Mouse (Mus musculus): ENCODE results near the gene C2cd4c. TPM values are rescaled to one million over a fixed set of nuclear protein-coding genes. Genes with fewer than 3 reads are reported as not detected.

Gene C2cd4c
- polyA plus RNA-seq, 1 experiment from 2014 or later: 0.70 TPM

DNA sequence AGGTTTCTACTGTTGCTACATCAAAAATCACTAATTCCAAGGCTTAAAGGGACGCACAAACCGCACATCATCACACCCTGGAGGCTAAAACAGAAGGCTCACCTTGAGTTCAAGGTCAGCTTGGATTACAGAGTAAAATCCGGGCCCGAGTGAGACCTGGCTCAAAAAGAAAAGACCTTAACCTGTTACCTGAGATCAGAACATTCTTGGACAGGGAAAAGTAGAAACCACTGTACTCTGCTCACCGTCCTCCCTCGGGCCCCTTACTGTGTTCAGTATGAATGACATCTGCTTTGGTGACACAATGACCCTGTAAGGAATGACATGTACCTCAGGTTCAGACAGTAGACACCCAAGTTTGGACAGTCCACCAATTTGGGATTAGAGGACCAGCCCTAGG, 39.0 kb downstream of the C2cd4c start:
- H3K9ac ChIP-seq (ENCODE audit: low read depth, low read length): no peak overlapping the region
- no peaks in the 10 kb centered on the region for H3K9me3 ChIP-seq (ENCODE audit: control insufficient read depth, low read length)
- H3K27me3 ChIP-seq (replicated peaks; ENCODE audit: control insufficient read depth, insufficient read depth, low read length): no peaks in the 10 kb centered on the region
- no peak overlapping the region for H3K4me2 ChIP-seq (ENCODE audit: low read length)
- ATAC-seq: no peak
- H3K4me3 ChIP-seq (ENCODE audit: low read length): no peak overlapping the region
- WGBS: 91% methylated on average over 6 of the region's 6 CpGs
- no peaks in the 10 kb centered on the region for H3K4me1 ChIP-seq (ENCODE audit: control insufficient read depth, insufficient read depth, low read depth, low read length)
- no peak overlapping the region for H3K27ac ChIP-seq (ENCODE audit: low read depth, low read length)
- H3K36me3 ChIP-seq (ENCODE audit: control insufficient read depth, insufficient read depth, low read length): no peaks in the 10 kb centered on the region

DNA sequence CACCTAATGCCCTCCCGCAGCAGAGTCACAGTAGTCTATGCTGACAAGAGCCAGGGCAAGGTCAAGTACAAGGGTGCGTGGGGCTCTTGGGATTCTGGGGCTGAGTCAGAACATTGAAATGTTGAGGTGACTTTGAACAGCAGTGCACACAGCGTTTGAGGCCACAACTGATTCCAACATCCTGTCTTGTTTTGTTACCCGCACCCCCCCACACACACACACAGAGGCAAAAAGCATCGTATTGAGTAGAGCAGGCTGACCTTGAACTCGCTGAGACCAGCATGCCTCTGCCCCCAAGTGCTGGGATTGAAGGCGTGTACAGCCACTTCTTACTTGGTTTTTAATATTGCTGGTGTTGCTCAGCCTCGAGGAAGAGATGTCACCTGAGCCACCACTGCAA, 39.5 kb downstream of the C2cd4c start:
- ATAC-seq: no peak
- 87% methylated on average over 8 of the region's 8 CpGs for WGBS

DNA sequence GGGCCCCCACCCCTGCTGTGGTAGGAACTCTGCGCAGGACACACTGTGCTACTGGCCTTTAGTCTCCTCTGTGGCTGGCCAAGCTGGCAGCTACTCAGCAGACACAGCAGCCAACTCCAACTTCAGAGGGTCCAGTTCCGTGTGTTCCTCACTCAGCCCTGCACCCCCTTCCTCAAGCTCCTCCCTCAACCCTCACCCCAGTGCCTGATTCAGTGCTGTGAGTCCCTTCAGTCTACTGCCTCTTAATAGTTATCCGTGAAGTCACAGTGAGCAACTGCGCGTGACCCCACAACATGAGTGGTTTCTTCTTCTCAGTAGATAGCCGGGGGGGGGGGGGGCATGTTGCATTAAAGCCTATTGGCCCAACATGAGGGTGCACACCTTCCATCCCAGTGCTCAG, 40.2 kb downstream of the C2cd4c start:
- Histone ChIP-seq H3K9me3 (ENCODE audit: control insufficient read depth, low read length) (no peaks in the 10 kb centered on the region), H3K9ac (ENCODE audit: low read depth, low read length) (no peak overlapping the region), H3K4me1 (ENCODE audit: control insufficient read depth, insufficient read depth, low read depth, low read length) (no peaks in the 10 kb centered on the region), H3K27ac (ENCODE audit: low read depth, low read length) (no peak overlapping the region), H3K4me3 (ENCODE audit: low read length) (no peak overlapping the region), H3K27me3 (replicated peaks; ENCODE audit: control insufficient read depth, insufficient read depth, low read length) (no peaks in the 10 kb centered on the region), H3K4me2 (ENCODE audit: low read length) (no peak overlapping the region), H3K36me3 (ENCODE audit: control insufficient read depth, insufficient read depth, low read length) (no peaks in the 10 kb centered on the region)
- WGBS: 85% methylated on average over 6 of the region's 6 CpGs
- ATAC-seq: no peak

More for the DNA sequence above, 39.5 kb downstream of the C2cd4c start:
- Histone ChIP-seq H3K27me3 (replicated peaks; ENCODE audit: control insufficient read depth, insufficient read depth, low read length) (no peaks in the 10 kb centered on the region), H3K27ac (ENCODE audit: low read depth, low read length) (no peak overlapping the region), H3K9ac (ENCODE audit: low read depth, low read length) (no peak overlapping the region), H3K36me3 (ENCODE audit: control insufficient read depth, insufficient read depth, low read length) (no peaks in the 10 kb centered on the region), H3K4me3 (ENCODE audit: low read length) (no peak overlapping the region), H3K9me3 (ENCODE audit: control insufficient read depth, low read length) (no peaks in the 10 kb centered on the region), H3K4me1 (ENCODE audit: control insufficient read depth, insufficient read depth, low read depth, low read length) (no peaks in the 10 kb centered on the region), H3K4me2 (ENCODE audit: low read length) (no peak overlapping the region)

DNA sequence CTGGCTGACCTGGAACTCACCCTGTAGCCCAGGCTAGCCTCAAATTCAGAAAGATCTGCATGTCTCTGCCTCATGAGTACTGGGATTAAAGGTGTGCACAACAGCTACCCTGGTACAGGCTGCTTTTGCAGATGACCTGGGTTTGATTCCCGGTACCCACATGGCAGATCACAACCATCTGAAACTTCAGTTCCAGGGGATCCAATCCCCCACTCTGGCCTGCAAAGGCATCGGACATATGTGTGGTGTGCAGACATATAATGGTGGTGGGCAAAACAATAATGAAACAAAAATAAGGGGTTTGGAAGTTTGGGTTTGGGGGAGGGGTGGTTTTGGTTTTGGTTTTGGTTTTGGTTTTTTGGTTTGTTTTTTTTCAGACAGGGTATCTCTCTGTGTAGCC, 42.5 kb downstream of the C2cd4c start:
- no peaks in the 10 kb centered on the region for H3K36me3 ChIP-seq (ENCODE audit: control insufficient read depth, insufficient read depth, low read length)
- ATAC-seq: no peak
- H3K27ac ChIP-seq (ENCODE audit: low read depth, low read length): no peak overlapping the region
- H3K9me3 ChIP-seq (ENCODE audit: control insufficient read depth, low read length): no peaks in the 10 kb centered on the region; the same call in 1 of the 2 replicates
- WGBS: 96% methylated on average over 2 of the region's 2 CpGs
- no peak overlapping the region for H3K9ac ChIP-seq (ENCODE audit: low read depth, low read length)
- H3K4me1 ChIP-seq (ENCODE audit: control insufficient read depth, insufficient read depth, low read depth, low read length): no peaks in the 10 kb centered on the region
- H3K4me2 ChIP-seq (ENCODE audit: low read length): no peak overlapping the region
- H3K27me3 ChIP-seq (replicated peaks; ENCODE audit: control insufficient read depth, insufficient read depth, low read length): no peaks in the 10 kb centered on the region
- H3K4me3 ChIP-seq (ENCODE audit: low read length): no peak overlapping the region

DNA sequence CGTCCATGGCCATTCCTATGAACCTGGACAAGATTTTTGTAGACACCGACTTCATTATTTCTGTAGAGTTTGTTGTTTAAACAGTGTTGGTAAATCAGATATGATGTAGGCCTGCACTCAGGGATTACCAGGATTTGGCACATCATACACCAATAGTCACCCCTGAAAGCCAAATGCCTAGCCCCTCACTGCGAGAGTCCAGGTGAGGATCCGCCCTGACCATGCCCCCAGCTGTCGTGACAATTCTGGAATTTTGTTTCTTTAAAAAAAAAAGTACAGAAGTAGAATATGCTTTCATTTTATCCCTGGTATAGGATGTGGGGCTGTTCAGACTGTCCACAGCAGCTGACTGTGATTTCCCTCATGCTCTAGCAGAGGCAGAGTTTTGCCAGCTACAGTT, 43.9 kb downstream of the C2cd4c start:
- H3K9me3 ChIP-seq (ENCODE audit: control insufficient read depth, low read length): no peaks in the 10 kb centered on the region; the same call in 1 of the 2 replicates
- no peak overlapping the region for H3K27ac ChIP-seq (ENCODE audit: low read depth, low read length)
- WGBS: 87% methylated on average over 5 of the region's 5 CpGs
- ATAC-seq: no peak
- H3K4me2 ChIP-seq (ENCODE audit: low read length): no peak overlapping the region
- H3K27me3 ChIP-seq (replicated peaks; ENCODE audit: control insufficient read depth, insufficient read depth, low read length): no peaks in the 10 kb centered on the region
- no peaks in the 10 kb centered on the region for H3K36me3 ChIP-seq (ENCODE audit: control insufficient read depth, insufficient read depth, low read length)
- no peak overlapping the region for H3K9ac ChIP-seq (ENCODE audit: low read depth, low read length)
- no peaks in the 10 kb centered on the region for H3K4me1 ChIP-seq (ENCODE audit: control insufficient read depth, insufficient read depth, low read depth, low read length)
- no peak overlapping the region for H3K4me3 ChIP-seq (ENCODE audit: low read length)

DNA sequence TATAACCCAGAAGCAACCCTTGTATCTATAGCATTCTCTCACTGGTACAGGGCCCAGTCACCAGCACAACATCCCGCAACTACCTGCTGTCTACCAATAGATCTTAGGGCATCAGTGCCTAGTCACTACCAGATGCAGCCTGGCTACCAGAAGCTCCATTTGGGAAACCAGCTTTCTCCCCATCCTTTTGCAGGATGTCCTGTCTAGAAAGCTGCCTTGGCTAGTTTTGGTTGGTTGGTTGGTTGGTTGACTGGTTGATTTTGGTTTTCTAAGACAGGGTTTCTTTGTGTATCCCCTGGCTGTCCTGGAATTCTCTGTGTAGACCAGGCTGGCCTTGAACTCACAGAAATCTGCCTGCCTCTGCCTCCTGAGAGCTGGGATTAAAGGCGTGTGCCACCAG, 54.1 kb downstream of the C2cd4c start:
- ATAC-seq: no peak

DNA sequence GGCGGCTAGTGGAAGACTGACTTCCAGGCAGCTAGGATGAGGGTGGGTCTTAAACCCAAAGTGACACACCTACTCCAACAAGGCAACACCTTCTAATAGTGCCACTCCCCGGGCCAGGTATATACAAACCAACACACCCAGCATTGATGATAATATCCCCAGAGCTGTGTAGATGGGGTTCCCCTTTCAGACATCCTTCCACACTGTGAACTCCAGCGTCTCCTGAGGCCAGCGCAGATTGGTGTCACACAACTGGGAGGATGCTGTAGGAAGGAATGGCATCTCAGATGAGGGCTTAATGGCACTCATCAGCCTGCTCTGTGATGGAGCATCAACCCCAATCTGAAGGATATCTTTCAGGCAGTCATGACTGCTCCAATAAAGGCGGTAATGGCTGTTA, 56.3 kb downstream of the C2cd4c start:
- H3K27ac ChIP-seq (ENCODE audit: low read depth, low read length): no peak overlapping the region
- no peaks in the 10 kb centered on the region for H3K36me3 ChIP-seq (ENCODE audit: control insufficient read depth, insufficient read depth, low read length)
- 98% methylated on average over 5 of the region's 5 CpGs for whole genome bisulfite sequencing
- no peak overlapping the region for H3K4me2 ChIP-seq (ENCODE audit: low read length)
- no peaks in the 10 kb centered on the region for H3K9me3 ChIP-seq (ENCODE audit: control insufficient read depth, low read length)
- H3K4me3 ChIP-seq (ENCODE audit: low read length): no peak overlapping the region
- H3K27me3 ChIP-seq (replicated peaks; ENCODE audit: control insufficient read depth, insufficient read depth, low read length): no peaks in the 10 kb centered on the region
- H3K4me1 ChIP-seq (ENCODE audit: control insufficient read depth, insufficient read depth, low read depth, low read length): peaks cover 22% of the 10 kb centered on the region
- no peak for ATAC-seq
- no peak overlapping the region for H3K9ac ChIP-seq (ENCODE audit: low read depth, low read length)

More for the DNA sequence above, 54.1 kb downstream of the C2cd4c start:
- Histone ChIP-seq H3K36me3 (ENCODE audit: control insufficient read depth, insufficient read depth, low read length) (no peaks in the 10 kb centered on the region), H3K4me3 (ENCODE audit: low read length) (no peak overlapping the region), H3K9ac (ENCODE audit: low read depth, low read length) (no peak overlapping the region), H3K9me3 (ENCODE audit: control insufficient read depth, low read length) (peaks cover 3% of the 10 kb centered on the region; the same call in 1 of the 2 replicates), H3K4me1 (ENCODE audit: control insufficient read depth, insufficient read depth, low read depth, low read length) (peaks cover 4% of the 10 kb centered on the region), H3K4me2 (ENCODE audit: low read length) (no peak overlapping the region), H3K27ac (ENCODE audit: low read depth, low read length) (no peak overlapping the region), H3K27me3 (replicated peaks; ENCODE audit: control insufficient read depth, insufficient read depth, low read length) (no peaks in the 10 kb centered on the region)
- WGBS: 92% methylated on average over 2 of the region's 2 CpGs

DNA sequence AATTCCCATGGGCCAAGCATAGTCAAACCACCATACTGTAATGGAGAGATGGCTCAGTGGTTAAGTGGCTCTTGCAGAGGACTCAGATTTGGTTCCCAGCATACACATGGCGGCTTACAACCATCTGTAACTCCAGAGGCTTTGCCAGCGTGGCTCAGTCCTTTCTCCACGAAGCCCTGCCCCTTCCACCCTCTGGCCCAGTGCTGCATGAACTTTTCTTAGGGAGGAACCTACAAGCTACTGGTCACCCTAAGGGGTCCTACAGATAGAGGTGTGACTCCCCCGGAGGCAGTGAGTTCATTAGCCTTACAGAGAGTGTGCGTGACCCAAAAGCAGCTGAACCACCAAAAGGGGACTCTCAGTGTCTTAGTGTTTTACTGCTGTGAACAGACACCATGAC, 56.9 kb downstream of the C2cd4c start:
- Histone ChIP-seq H3K4me3 (ENCODE audit: low read length) (no peak overlapping the region), H3K27me3 (replicated peaks; ENCODE audit: control insufficient read depth, insufficient read depth, low read length) (no peaks in the 10 kb centered on the region), H3K9ac (ENCODE audit: low read depth, low read length) (no peak overlapping the region), H3K4me2 (ENCODE audit: low read length) (no peak overlapping the region), H3K36me3 (ENCODE audit: control insufficient read depth, insufficient read depth, low read length) (no peaks in the 10 kb centered on the region), H3K4me1 (ENCODE audit: control insufficient read depth, insufficient read depth, low read depth, low read length) (peaks cover 25% of the 10 kb centered on the region), H3K27ac (ENCODE audit: low read depth, low read length) (no peak overlapping the region), H3K9me3 (ENCODE audit: control insufficient read depth, low read length) (no peaks in the 10 kb centered on the region)
- 92% methylated on average over 5 of the region's 5 CpGs for WGBS
- no peak for ATAC-seq
